Mouse (Mus musculus) hindbrain, embryonic 12.5 days (tissue): ENCODE results near the gene Serpina3c. TPM values are rescaled to one million over a fixed set of nuclear protein-coding genes. Genes with fewer than 3 reads are reported as not detected.

Experiments
- ATAC-seq: fragments of 200-750 bp; cut with Nextera tagmentation; 2 replicates; pipeline ENCODE4 v1.8.0; 2017; ENCODE audit warnings: moderate TSS enrichment; ENCODE audit not compliant: low FRiP score
- H3K27ac ChIP-seq: fragments of 300-500 bp; sonication (generic); 2 replicates; pipeline ENCODE4 v1.5.1; 2016; ENCODE audit warnings: mild to moderate bottlenecking
- H3K27me3 ChIP-seq: fragments of 300-500 bp; sonication (generic); 2 replicates; pipeline ENCODE4 v1.6.1; 2016; ENCODE audit warnings: mild to moderate bottlenecking
- H3K36me3 ChIP-seq: fragments of 300-500 bp; sonication (generic); 2 replicates; pipeline ENCODE4 v1.6.1; 2016; ENCODE audit warnings: mild to moderate bottlenecking
- H3K4me1 ChIP-seq: fragments of 300-500 bp; sonication (generic); 2 replicates; pipeline ENCODE4 v1.6.1; 2016
- H3K4me2 ChIP-seq: fragments of 300-500 bp; sonication (generic); replicated peaks from 2 replicates; pipeline ENCODE4 v1.6.1; 2016; ENCODE audit warnings: mild to moderate bottlenecking
- H3K4me3 ChIP-seq: fragments of 300-500 bp; sonication (generic); 2 replicates; pipeline ENCODE4 v1.5.1; 2016; ENCODE audit warnings: mild to moderate bottlenecking
- H3K9ac ChIP-seq: fragments of 300-500 bp; sonication (generic); 2 replicates; pipeline ENCODE4 v1.6.1; 2016; ENCODE audit warnings: mild to moderate bottlenecking, moderate library complexity
- H3K9me3 ChIP-seq: fragments of 300-500 bp; sonication (generic); replicated peaks from 2 replicates; pipeline ENCODE4 v1.6.1; 2016; ENCODE audit warnings: mild to moderate bottlenecking
- WGBS: fragments of 180-500 bp; shearing (Covaris S2); methylation state at CpG from one replicate; pipeline ENCODE4 v1.1.7; 2016; 5-methylcytosine and 5-hydroxymethylcytosine counted together
- polyA plus RNA-seq: library from polyadenylated mRNA; unstranded; fragments of >200 nt; fragmentation: Nextera tagmentation; extraction: Ambion mirVana; gene quantifications from 2 replicates; pipeline ENCODE4 v1.2.1, GENCODE M21; 2016

The Serpina3c gene
- polyA plus RNA-seq, 1 experiment from 2014 or later, result not detected

- no peaks in the 10 kb centered on the region for H3K27me3 ChIP-seq
- H3K27ac ChIP-seq, result no peak overlapping the region
- no peak overlapping the region for H3K4me3 ChIP-seq
- H3K9me3 ChIP-seq, result no peaks in the 10 kb centered on the region
- H3K4me1 ChIP-seq, result no peaks in the 10 kb centered on the region
- no peak overlapping the region for H3K9ac ChIP-seq
- no peak overlapping the region for H3K4me2 ChIP-seq
- H3K36me3 ChIP-seq, result no peaks in the 10 kb centered on the region
- no peak for ATAC-seq
Observed at GRCm38 (mm10) chr12:104105847-104106246, 47.8 kb downstream of the Serpina3c start.

DNA sequence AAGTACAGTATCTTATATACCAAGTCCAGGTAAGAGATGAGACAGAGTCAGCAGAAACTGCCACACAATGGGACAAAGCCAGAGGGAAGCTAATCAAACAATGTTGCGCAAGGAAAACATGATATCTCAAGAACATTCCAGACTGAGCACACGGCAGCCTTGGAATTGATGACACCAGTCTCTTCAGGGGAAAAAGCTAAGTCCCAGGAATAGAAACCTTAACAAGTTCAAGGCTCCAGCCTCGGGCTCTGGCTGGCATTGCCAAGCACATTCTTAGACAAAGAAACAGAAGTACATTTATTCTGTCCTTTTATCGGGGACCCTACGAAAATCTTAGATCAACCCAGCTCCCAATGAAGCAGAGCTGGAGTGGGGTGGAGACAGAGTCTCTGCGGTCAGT, 52.9 kb downstream of the Serpina3c start, which contains the start of gene Serpina5:
Gene Serpina5, plus strand, starts transcription at position 346 of the 400 bp plus-strand sequence.
- Histone ChIP-seq H3K27me3 (no peaks in the 10 kb centered on the region), H3K4me2 (no peak within 1 kb of the TSS), H3K36me3 (no peaks in the 10 kb centered on the region), H3K9ac (no peak within 1 kb of the TSS), H3K4me1 (no peaks in the 10 kb centered on the region), H3K4me3 (no peak within 1 kb of the TSS), H3K9me3 (no peaks in the 10 kb centered on the region), H3K27ac (no peak within 1 kb of the TSS)
- 96% methylated on average over 6 of the region's 6 CpGs for WGBS
- ATAC-seq, result no peak

Other genes with a start within 250 kb of the Serpina3c start
- gene Serpina1c, start 249.0 kb downstream of the Serpina3c start, polyA plus RNA-seq, result not detected in 2 replicates
- not detected in 2 replicates for gene Serpina1e, start 194.9 kb downstream of the Serpina3c start, polyA plus RNA-seq
- not detected in 2 replicates for gene Serpina11, start 163.9 kb downstream of the Serpina3c start, polyA plus RNA-seq
- 0.08 TPM in 1 of 2 replicates, not detected in the other for gene Serpina9, start 140.1 kb downstream of the Serpina3c start, polyA plus RNA-seq
- not detected in 2 replicates for gene Serpina12, start 109.4 kb downstream of the Serpina3c start, polyA plus RNA-seq
- gene Serpina5, start 52.8 kb downstream of the Serpina3c start, polyA plus RNA-seq, result not detected in 2 replicates
- gene Serpina3a, start 41.1 kb downstream of the Serpina3c start, polyA plus RNA-seq, result not detected in 2 replicates
- gene Serpina3b, start 25.9 kb downstream of the Serpina3c start, polyA plus RNA-seq, result not detected in 2 replicates
- 0.14 and 0.34 TPM in 2 replicates for gene Serpina3f, start 60.7 kb upstream of the Serpina3c start, polyA plus RNA-seq
- 0.40 and 0.61 TPM in 2 replicates for gene Serpina3g, start 82.4 kb upstream of the Serpina3c start, polyA plus RNA-seq
- 0.23 and 0.25 TPM in 2 replicates for gene Serpina3i, start 109.3 kb upstream of the Serpina3c start, polyA plus RNA-seq
- not detected in 2 replicates for gene Serpina3j, start 160.7 kb upstream of the Serpina3c start, polyA plus RNA-seq
- not detected in 2 replicates for gene Serpina3k, start 184.6 kb upstream of the Serpina3c start, polyA plus RNA-seq
- not detected in 2 replicates for gene Serpina3m, start 184.6 kb upstream of the Serpina3c start, polyA plus RNA-seq